In genomic region chr5:119137409-119137808, GRCm38 (mm10) we compare ENCODE assay signal across 17 mouse cellular contexts.
DNase-seq lines count a peak whose midpoint lies in the region; ATAC-seq and TF ChIP-seq lines count a peak whose summit lies in the region.
"Had no signal": no experiment of that assay in that cellular context is flagged by ENCODE, and none has a peak within 500 bp of the region (broad histone marks: within the 10 kb centered on the region; RNA-seq: fewer than 3 reads in every experiment).

No protein-coding gene starts in this region.

- peak; percentile 16; the same call in 1 of the 2 replicates for ATAC-seq in stomach, embryonic 16.5 days (ENCODE audit: insufficient read depth, low FRiP score)
- no peak for ATAC-seq in megakaryocyte progenitor cell, adult 5-6 weeks (replicated peaks; ENCODE audit: poor library complexity)
- ATAC-seq: activated CD4-positive, CD25-positive, alpha-beta regulatory T cell, adult 4 months; forebrain, embryonic 14.5 days; liver, postnatal 0 days; midbrain, embryonic 15.5 days had no signal

- peaks cover 59% of the 10 kb centered on the region for H3K4me1 ChIP-seq in limb, embryonic 10.5 days
- peaks cover 24% of the 10 kb centered on the region for H3K4me1 ChIP-seq in stomach, embryonic 16.5 days (ENCODE audit: control insufficient read depth, insufficient read depth, low read length)
- H3K4me1 ChIP-seq: midbrain, embryonic 15.5 days had no signal

- H3K36me3 ChIP-seq in limb, embryonic 10.5 days = no peaks in the 10 kb centered on the region
- no peaks in the 10 kb centered on the region for H3K36me3 ChIP-seq in stomach, embryonic 16.5 days (ENCODE audit: control insufficient read depth, insufficient read depth, low read length)
- H3K36me3 ChIP-seq: midbrain, embryonic 15.5 days had no signal

- 21% methylated on average over 13 of the region's 13 CpGs for WGBS in limb, embryonic 10.5 days
- WGBS in stomach, embryonic 16.5 days = 29% methylated on average over 13 of the region's 13 CpGs

- no peak overlapping the region for H3K27ac ChIP-seq in gastrocnemius, adult 2 months
- H3K27ac ChIP-seq in limb, embryonic 10.5 days = peak overlapping the region; percentile 64
- peak overlapping the region; percentile 77 for H3K27ac ChIP-seq in stomach, embryonic 16.5 days (ENCODE audit: low read length)
- H3K27ac ChIP-seq: hindbrain, embryonic 14.5 days; midbrain, embryonic 15.5 days had no signal

- H3K27me3 ChIP-seq in limb, embryonic 10.5 days (ENCODE audit: low read depth, poor library complexity, severe bottlenecking) = peaks cover 72% of the 10 kb centered on the region
- H3K27me3 ChIP-seq in stomach, embryonic 16.5 days (ENCODE audit: control insufficient read depth, insufficient read depth, low read length) = no peaks in the 10 kb centered on the region
- H3K27me3 ChIP-seq: midbrain, embryonic 15.5 days had no signal

- H3K4me3 ChIP-seq in gastrocnemius, adult 2 months = 0 out of 2 replicates have a peak overlapping the region, but pooled peaks have one; percentile 0
- H3K4me3 ChIP-seq in limb, embryonic 10.5 days = peak overlapping the region; percentile 31
- H3K4me3 ChIP-seq in stomach, embryonic 16.5 days (replicated peaks; ENCODE audit: low read length) = peak overlapping the region; percentile 34
- H3K4me3 ChIP-seq: midbrain, embryonic 15.5 days had no signal

- H3K9ac ChIP-seq in stomach, embryonic 16.5 days (ENCODE audit: low read length) = peak overlapping the region; percentile 54; the same call in 1 of the 2 replicates
- H3K9ac ChIP-seq: hindbrain, embryonic 14.5 days; liver, postnatal 0 days; midbrain, embryonic 15.5 days had no signal

- peak overlapping the region; percentile 52 for H3K4me2 ChIP-seq in stomach, embryonic 16.5 days (ENCODE audit: low read depth, low read length)
- H3K4me2 ChIP-seq: hindbrain, embryonic 14.5 days; midbrain, embryonic 15.5 days had no signal

- TF ChIP-seq CTCF in gastrocnemius, adult 2 months (IDR thresholded peaks at IDR 0.05) = no peak

- intact Hi-C loops in gastrocnemius, adult 2 months (cut with DNase I) = no loop called here
- intact Hi-C loops in gastrocnemius, postnatal 36 days (cut with DNase I) = no loop called here

- no peak for DNase-seq in gastrocnemius, adult 2 months
- no peak for DNase-seq in gastrocnemius, postnatal 36 days
- DNase-seq in kidney, postnatal 4 days = peak; percentile 26 to 43
- DNase-seq in kidney, postnatal 14 days = no peak
- peak; percentile 53 for DNase-seq in limb, embryonic 10.5 days (ENCODE audit: low spot score)
- DNase-seq: cerebellum, postnatal 10 days; gastrocnemius, postnatal 10 days; heart, postnatal 14 days; left cerebral cortex, postnatal 4 days; liver, postnatal 0 days; right cerebral cortex, postnatal 4 days had no signal

- no peaks in the 10 kb centered on the region for H3K9me3 ChIP-seq in limb, embryonic 10.5 days (replicated peaks)
- H3K9me3 ChIP-seq in stomach, embryonic 16.5 days (replicated peaks; ENCODE audit: control insufficient read depth, low read length) = no peaks in the 10 kb centered on the region
- H3K9me3 ChIP-seq: midbrain, embryonic 15.5 days had no signal

Comparison
In these comparisons a context has a peak if more than half of its experiments do, and no peak if none do; other contexts are left out.
1. DNase-seq: peak in kidney, postnatal 4 days (2 of 2) and limb, embryonic 10.5 days (single experiment); none in gastrocnemius, adult 2 months (single experiment), gastrocnemius, postnatal 36 days (0 of 2) and kidney, postnatal 14 days (single experiment).
2. Peak in every context shown above with its lines, with median percentiles within 50 percentile points of each other: H3K4me3 ChIP-seq.